Mouse (Mus musculus) cerebellum, postnatal 14 days (tissue): ENCODE data around the gene Wwox.

Source experiments
- DNase-seq, 2 experiments: peaks; one replicate each; pipeline ENCODE4 v3.0.0; 2021; ENCODE audit warnings: mixed read lengths in 2 of 2

The Wwox gene

GRCm38 (mm10) chr8:115390921-115391504 is 951.6 kb downstream of the Wwox start:
- no peak for DNase-seq

DNA sequence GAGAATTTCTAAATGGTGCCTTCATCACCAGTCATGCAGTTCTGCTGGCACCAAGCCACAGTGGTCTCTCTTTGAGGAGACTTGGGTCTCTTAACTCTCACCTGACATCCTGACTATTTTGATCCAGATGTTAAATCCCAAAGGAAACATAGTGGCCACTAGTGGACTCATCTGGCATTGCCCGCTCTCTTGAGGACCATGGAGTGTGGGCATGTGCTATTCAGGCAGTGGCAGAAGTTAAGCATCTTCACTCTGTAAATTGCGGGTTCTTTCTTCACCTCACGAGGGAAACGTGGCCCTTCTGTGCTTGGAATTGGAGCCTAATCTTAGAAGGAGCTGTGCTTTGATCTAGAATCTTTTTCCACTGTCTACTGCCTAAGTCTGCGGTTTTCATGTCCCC is 956.4 kb downstream of the Wwox start:
- DNase-seq, result no peak

DNA sequence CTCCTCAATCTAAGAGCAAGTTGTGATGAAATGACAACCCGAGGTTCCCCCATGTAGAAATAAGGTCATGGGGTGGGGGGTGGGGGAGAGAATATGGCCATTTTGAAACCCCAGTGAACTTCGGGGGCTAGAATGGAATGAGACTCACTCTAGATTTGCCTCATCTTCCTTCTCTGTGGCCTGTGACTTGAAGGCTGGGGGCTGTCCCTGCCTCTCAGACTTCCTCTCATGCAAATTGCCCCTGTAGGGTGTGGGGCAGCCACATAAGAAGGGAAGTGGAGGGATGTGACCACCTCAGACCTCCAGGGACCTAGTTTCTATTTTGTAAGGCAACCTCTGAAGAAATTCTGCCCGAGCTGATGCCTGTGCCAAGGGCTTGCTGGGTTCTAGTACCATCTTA is 958.5 kb downstream of the Wwox start:
- DNase-seq, result no peak

DNA sequence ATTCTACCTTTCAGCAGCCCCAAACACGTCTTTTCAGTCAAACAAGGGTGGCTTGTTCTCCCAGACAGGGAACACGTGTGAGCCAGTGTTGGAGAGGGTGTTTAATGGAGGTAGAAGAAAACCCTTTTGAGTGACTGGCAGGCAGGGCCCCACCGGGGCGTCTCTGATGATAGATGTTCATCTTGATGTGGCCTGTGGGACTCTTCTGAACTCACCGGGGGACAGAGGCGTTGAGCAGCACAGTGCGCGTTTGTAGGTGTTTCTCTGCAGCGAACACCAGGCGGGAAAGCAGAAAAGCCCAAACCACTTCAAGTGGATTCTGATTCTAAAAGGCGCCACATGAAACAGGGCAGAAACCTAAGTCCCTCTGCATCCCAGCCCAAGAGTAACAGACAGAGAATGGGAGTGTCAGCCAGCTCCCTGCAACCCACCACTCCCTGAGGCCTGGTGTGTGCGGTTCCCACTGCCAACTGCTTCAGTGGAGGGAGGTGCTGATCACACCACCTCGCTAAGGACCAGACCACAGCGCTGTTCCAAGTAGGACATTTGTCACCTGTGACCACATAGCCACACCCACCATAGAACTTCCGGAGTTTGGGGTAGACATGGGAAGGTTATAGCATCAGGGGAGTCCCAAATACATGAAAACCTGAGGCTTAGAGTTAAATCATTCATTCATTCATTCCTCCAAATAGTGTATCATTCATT is 960.7 kb downstream of the Wwox start:
- DNase-seq, result no peak
